Mouse (Mus musculus): Measurements from ENCODE around the gene Srpr.

- TF ChIP-seq CTCF (IDR thresholded peaks at IDR 0.05; ENCODE audit: low read depth, low read length) (no peak), EP300 (IDR thresholded peaks at IDR 0.05; ENCODE audit: insufficient read depth, low read depth, low read length) (no peak)
Measured at GRCm38 (mm10) chr9:35176124-35176659, 23.8 kb upstream of the Srpr start.

Measured in ES-Bruce4 (cell line).